Mouse (Mus musculus) cortical plate, adult 2 months (tissue): ENCODE results near the gene Cdh4.

ENCODE experiments used
- CTCF ChIP-seq: fragments of 200-500 bp; IDR thresholded peaks from 2 replicates; pipeline ENCODE4 v1.5.1; 2011; ENCODE audit warnings: mild to moderate bottlenecking, control low read depth, low read length; ENCODE audit not compliant: insufficient read depth; ENCODE audit errors: extremely low read depth
- POLR2A ChIP-seq: fragments of 200-500 bp; IDR thresholded peaks from 2 replicates; pipeline ENCODE4 v1.6.1; 2011; ENCODE audit warnings: mild to moderate bottlenecking, low read length, control low read depth; ENCODE audit not compliant: insufficient read depth; ENCODE audit errors: extremely low read depth

DNA sequence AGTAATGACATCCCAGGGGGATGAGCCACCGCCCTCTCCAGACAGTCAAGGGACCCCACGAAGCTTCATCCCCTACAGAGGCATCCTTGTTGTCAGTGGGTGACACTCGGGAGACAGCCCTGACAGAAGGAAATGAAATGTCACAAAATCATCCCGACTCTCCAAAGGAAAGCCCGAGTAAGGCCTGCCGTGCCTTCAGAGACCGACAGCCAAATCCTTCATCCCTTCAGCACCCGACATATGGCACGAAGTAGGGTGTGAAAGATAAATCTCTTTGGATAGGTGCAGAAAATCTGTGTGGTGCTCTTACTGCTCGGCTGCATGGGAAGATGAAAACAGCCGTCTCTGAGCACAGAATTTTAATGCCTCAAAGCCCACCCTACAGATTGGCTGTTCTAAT is 312.5 kb downstream of the Cdh4 start:
- TF ChIP-seq CTCF (no peak), POLR2A (no peak)
